Mouse (Mus musculus) hindbrain, embryonic 11.5 days (tissue): ENCODE data around the gene Tmem56. TPM values are rescaled to one million over a fixed set of nuclear protein-coding genes. Genes with fewer than 3 reads are reported as not detected.

ENCODE experiments used
- ATAC-seq: fragments of 200-750 bp; cut with Nextera tagmentation; 2 replicates; pipeline ENCODE4 v1.8.0; 2017; ENCODE audit warnings: mild to moderate bottlenecking, moderate TSS enrichment, moderate library complexity; ENCODE audit not compliant: low FRiP score
- DNase-seq: peaks from one replicate; pipeline ENCODE4 v3.0.0-alpha.2; 2015; ENCODE audit warnings: low spot score
- H3K27ac ChIP-seq: fragments of 300-500 bp; sonication (generic); 2 replicates; pipeline ENCODE4 v1.5.1; 2014; ENCODE audit warnings: mild to moderate bottlenecking, low read depth, low read length
- H3K27me3 ChIP-seq: fragments of 300-500 bp; sonication (generic); 2 replicates; pipeline ENCODE4 v1.6.1; 2014; ENCODE audit warnings: mild to moderate bottlenecking, low read length, moderate library complexity, mixed read lengths; ENCODE audit not compliant: control insufficient read depth, insufficient read depth
- H3K36me3 ChIP-seq: fragments of 300-500 bp; sonication (generic); 2 replicates; pipeline ENCODE4 v1.6.1; 2014; ENCODE audit warnings: mild to moderate bottlenecking, low read length, moderate library complexity, mixed read lengths; ENCODE audit not compliant: control insufficient read depth, insufficient read depth
- H3K4me1 ChIP-seq: fragments of 300-500 bp; sonication (generic); replicated peaks from 2 replicates; pipeline ENCODE4 v1.6.1; 2014; ENCODE audit warnings: low read length, mixed read lengths; ENCODE audit not compliant: control insufficient read depth, insufficient read depth
- H3K4me2 ChIP-seq: fragments of 300-500 bp; sonication (generic); replicated peaks from 2 replicates; pipeline ENCODE4 v1.6.1; 2014; ENCODE audit warnings: mild to moderate bottlenecking, low read depth, low read length
- H3K4me3 ChIP-seq: fragments of 300-500 bp; sonication (generic); 2 replicates; pipeline ENCODE4 v1.5.1; 2014; ENCODE audit warnings: low read depth, low read length
- H3K9ac ChIP-seq: fragments of 300-500 bp; sonication (generic); 2 replicates; pipeline ENCODE4 v1.6.1; 2014; ENCODE audit warnings: low read depth, low read length
- H3K9me3 ChIP-seq: fragments of 300-500 bp; sonication (generic); 2 replicates; pipeline ENCODE4 v1.6.1; 2016; ENCODE audit warnings: low read length; ENCODE audit not compliant: control insufficient read depth
- WGBS: fragments of 180-500 bp; shearing (Covaris S2); extraction: QIAGEN DNeasy Blood & Tissue Kit; methylation state at CpG from one replicate; pipeline ENCODE4 v1.1.7; 2014; 5-methylcytosine and 5-hydroxymethylcytosine counted together
- polyA plus RNA-seq: library from polyadenylated mRNA; unstranded; fragments of >200 nt; fragmentation: Nextera tagmentation; extraction: Ambion mirVana; gene quantifications from 2 replicates; pipeline ENCODE4 v1.2.1, GENCODE M21; 2014

Tmem56 gene
- polyA plus RNA-seq, 1 experiment from 2014 or later = 0.65 TPM

- Histone ChIP-seq H3K27me3 (no peaks in the 10 kb centered on the region), H3K27ac (peak within 1 kb of the TSS; percentile 74), H3K4me1 (peaks cover 3% of the 10 kb centered on the region; the same call in 1 of the 2 replicates), H3K9ac (peak within 1 kb of the TSS; percentile 43), H3K36me3 (no peaks in the 10 kb centered on the region), H3K4me3 (peak within 1 kb of the TSS; percentile 45), H3K4me2 (peak within 1 kb of the TSS; percentile 34), H3K9me3 (no peaks in the 10 kb centered on the region)
- DNase-seq = peak; percentile 95
- peak; percentile 98 for ATAC-seq
- WGBS = under 1% methylated on average over 42 of the region's 42 CpGs
Observed at GRCm38 (mm10) chr3:121291560-121292258, 8.8 kb upstream of the Tmem56 start, which contains the start of gene Alg14. Gene Alg14 (plus strand): TSS chr3:121291773.

GRCm38 (mm10) chr3:121291225-121291559 lies 8.3 kb upstream of the Tmem56 start:
- no peaks in the 10 kb centered on the region for H3K9me3 ChIP-seq
- DNase-seq (no peak), ATAC-seq (no peak)
- peak overlapping the region; percentile 34 for H3K4me2 ChIP-seq
- H3K4me3 ChIP-seq = peak overlapping the region; percentile 45
- H3K4me1 ChIP-seq = peaks cover 3% of the 10 kb centered on the region; the same call in 1 of the 2 replicates
- H3K27me3 ChIP-seq = no peaks in the 10 kb centered on the region
- H3K9ac ChIP-seq = peak overlapping the region; percentile 43
- H3K36me3 ChIP-seq = no peaks in the 10 kb centered on the region
- no peak overlapping the region for H3K27ac ChIP-seq
- WGBS = 8% methylated on average over 7 of the region's 7 CpGs

GRCm38 (mm10) chr3:121290681-121291080 lies 7.8 kb upstream of the Tmem56 start:
- H3K4me3 ChIP-seq = no peak overlapping the region
- no peak for DNase-seq
- H3K9me3 ChIP-seq = no peaks in the 10 kb centered on the region
- H3K4me2 ChIP-seq = peak overlapping the region; percentile 34; the same call in 1 of the 2 replicates
- WGBS = 84% methylated on average over 8 of the region's 8 CpGs
- H3K27me3 ChIP-seq = no peaks in the 10 kb centered on the region
- ATAC-seq = no peak
- H3K4me1 ChIP-seq = peaks cover 3% of the 10 kb centered on the region; the same call in 1 of the 2 replicates
- peak overlapping the region; percentile 43; the same call in 1 of the 2 replicates for H3K9ac ChIP-seq
- no peak overlapping the region for H3K27ac ChIP-seq
- no peaks in the 10 kb centered on the region for H3K36me3 ChIP-seq

GRCm38 (mm10) chr3:121287151-121287550 lies 4.3 kb upstream of the Tmem56 start:
- no peak overlapping the region for H3K9ac ChIP-seq
- no peaks in the 10 kb centered on the region for H3K9me3 ChIP-seq
- H3K4me3 ChIP-seq = no peak overlapping the region
- DNase-seq (no peak), ATAC-seq (no peak)
- H3K27me3 ChIP-seq = no peaks in the 10 kb centered on the region
- peaks cover 3% of the 10 kb centered on the region; the same call in 1 of the 2 replicates for H3K4me1 ChIP-seq
- no peak overlapping the region for H3K4me2 ChIP-seq
- H3K27ac ChIP-seq = no peak overlapping the region
- H3K36me3 ChIP-seq = no peaks in the 10 kb centered on the region
- WGBS = 91% methylated on average over 2 of the region's 2 CpGs

DNA sequence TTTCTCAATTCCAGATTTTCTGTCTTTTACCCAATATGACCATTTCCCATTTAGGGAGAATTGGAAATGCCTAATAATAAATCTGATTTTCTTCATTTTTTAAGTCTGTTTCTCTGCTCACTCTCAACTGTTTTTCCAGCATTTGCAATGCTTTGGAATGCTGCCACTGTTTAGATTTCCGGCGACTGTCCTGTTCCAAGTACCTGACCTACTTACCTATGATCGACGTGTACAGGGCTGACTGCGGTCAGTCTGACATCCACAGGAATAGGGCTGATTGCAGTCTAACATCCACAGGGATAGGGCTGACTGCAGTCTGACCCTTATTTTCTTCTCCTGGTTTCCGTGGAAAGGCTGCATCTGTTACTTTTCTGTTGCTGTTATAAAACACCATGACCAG lies 2.3 kb upstream of the Tmem56 start:
- DNase-seq = no peak
- H3K4me1 ChIP-seq = no peaks in the 10 kb centered on the region
- no peak overlapping the region for H3K4me3 ChIP-seq
- H3K36me3 ChIP-seq = no peaks in the 10 kb centered on the region
- WGBS = 95% methylated on average over 6 of the region's 6 CpGs
- H3K9ac ChIP-seq = no peak overlapping the region
- H3K27me3 ChIP-seq = no peaks in the 10 kb centered on the region
- H3K4me2 ChIP-seq = no peak overlapping the region
- H3K9me3 ChIP-seq = no peaks in the 10 kb centered on the region
- no peak overlapping the region for H3K27ac ChIP-seq
- ATAC-seq = no peak

DNA sequence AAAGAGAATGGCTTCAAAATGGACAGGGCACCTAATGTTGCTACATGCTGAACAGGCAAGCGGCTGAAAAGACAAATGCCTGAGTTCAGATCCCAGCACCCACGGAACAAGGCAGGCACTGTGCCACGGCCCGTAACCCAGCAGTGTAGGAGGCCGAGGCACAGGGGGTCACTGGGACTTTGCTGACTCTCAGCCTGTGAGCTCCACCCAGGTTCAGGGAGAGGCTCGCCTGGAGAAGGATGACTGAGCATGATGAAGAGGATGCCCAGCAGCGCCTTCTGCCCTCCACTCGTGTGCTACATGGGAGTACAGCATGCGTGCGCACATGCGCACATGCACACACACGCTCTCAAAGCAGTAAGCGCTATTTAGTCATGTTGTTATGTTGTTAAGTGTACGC lies 3.2 kb downstream of the Tmem56 start:
- Histone ChIP-seq H3K27me3 (no peaks in the 10 kb centered on the region), H3K4me2 (no peak overlapping the region)
- no peak for ATAC-seq

DNA sequence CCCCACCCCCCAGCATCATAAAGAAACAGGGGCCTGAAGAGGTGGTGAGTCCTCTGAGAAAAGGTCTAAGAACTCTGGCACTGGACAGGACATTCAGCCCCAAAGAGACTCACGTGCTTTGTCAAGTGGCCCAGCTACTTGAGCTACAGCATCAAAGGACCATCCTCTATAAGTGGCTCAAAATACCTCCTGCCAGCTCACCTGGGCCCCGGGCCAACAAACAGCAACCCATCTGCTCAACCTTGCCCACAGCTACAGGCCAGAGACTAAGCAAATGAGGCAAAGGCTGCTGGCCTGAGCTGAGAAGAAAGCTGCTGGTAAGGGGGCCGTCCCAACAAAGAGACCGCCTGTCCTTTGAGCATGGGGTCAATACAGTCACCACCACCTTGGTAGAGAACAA lies 5.3 kb downstream of the Tmem56 start:
- no peaks in the 10 kb centered on the region for H3K27me3 ChIP-seq
- no peak overlapping the region for H3K27ac ChIP-seq
- H3K9me3 ChIP-seq = no peaks in the 10 kb centered on the region
- no peak for ATAC-seq
- H3K4me1 ChIP-seq = no peaks in the 10 kb centered on the region
- H3K4me2 ChIP-seq = no peak overlapping the region
- 86% methylated on average over 4 of the region's 4 CpGs for WGBS
- H3K4me3 ChIP-seq = no peak overlapping the region
- no peak for DNase-seq
- H3K36me3 ChIP-seq = no peaks in the 10 kb centered on the region
- H3K9ac ChIP-seq = no peak overlapping the region

More for the DNA sequence above, 3.2 kb downstream of the Tmem56 start:
- no peaks in the 10 kb centered on the region for H3K36me3 ChIP-seq
- no peak overlapping the region for H3K4me3 ChIP-seq
- WGBS = 91% methylated on average over 14 of the region's 14 CpGs
- H3K9me3 ChIP-seq = no peaks in the 10 kb centered on the region
- no peak overlapping the region for H3K27ac ChIP-seq
- DNase-seq = no peak
- H3K9ac ChIP-seq = no peak overlapping the region
- H3K4me1 ChIP-seq = no peaks in the 10 kb centered on the region

DNA sequence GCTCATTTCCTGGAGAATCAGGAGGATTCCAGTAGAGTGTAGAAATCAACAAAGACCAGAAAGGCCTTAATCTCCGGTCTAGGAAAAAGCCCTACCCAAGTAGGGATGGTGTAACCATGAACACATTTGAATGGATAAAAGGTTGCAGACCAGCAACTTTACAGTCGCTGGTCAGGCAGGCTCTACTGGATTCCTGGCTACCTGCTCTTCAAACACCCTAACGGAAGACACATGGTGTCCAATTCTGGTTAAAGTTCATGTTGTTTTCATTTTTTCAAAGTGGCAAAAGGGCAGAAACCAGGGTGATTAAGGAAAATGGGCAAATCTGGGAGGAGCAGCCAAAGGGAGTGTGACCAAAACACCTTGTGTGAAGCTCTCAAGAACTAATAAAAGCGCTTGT lies 5.9 kb downstream of the Tmem56 start:
- ATAC-seq (no peak), DNase-seq (no peak)
- Histone ChIP-seq H3K4me1 (no peaks in the 10 kb centered on the region), H3K9me3 (no peaks in the 10 kb centered on the region), H3K36me3 (no peaks in the 10 kb centered on the region), H3K4me3 (no peak overlapping the region), H3K27ac (no peak overlapping the region), H3K27me3 (no peaks in the 10 kb centered on the region), H3K4me2 (no peak overlapping the region), H3K9ac (no peak overlapping the region)
- 83% methylated on average over 4 of the region's 4 CpGs for WGBS

- no peak for ATAC-seq
- H3K27me3 ChIP-seq = no peaks in the 10 kb centered on the region
- no peak overlapping the region for H3K9ac ChIP-seq
- 91% methylated on average over 2 of the region's 2 CpGs for WGBS
- DNase-seq = no peak
- H3K4me3 ChIP-seq = no peak overlapping the region
- no peak overlapping the region for H3K27ac ChIP-seq
- H3K36me3 ChIP-seq = no peaks in the 10 kb centered on the region
- no peaks in the 10 kb centered on the region for H3K4me1 ChIP-seq
- H3K4me2 ChIP-seq = no peak overlapping the region
- no peaks in the 10 kb centered on the region for H3K9me3 ChIP-seq
Observed at GRCm38 (mm10) chr3:121274010-121274409, 8.9 kb downstream of the Tmem56 start.
